Mouse (Mus musculus) kidney, postnatal 4 days (tissue): Measurements from ENCODE around the gene Plxna1.

Source experiments
- DNase-seq, 2 experiments: peaks; one replicate each; pipeline ENCODE4 v3.0.0; 2021; ENCODE audit warnings: mixed read lengths in 2 of 2

Gene Plxna1

GRCm38 (mm10) chr6:89328634-89329033 lies 33.8 kb downstream of the Plxna1 start:
- DNase-seq, result peak in 1 of 2 experiments; percentile 34

GRCm38 (mm10) chr6:89327746-89328491 lies 34.5 kb downstream of the Plxna1 start:
- peak; percentile 23 to 38 for DNase-seq

GRCm38 (mm10) chr6:89324842-89325241 lies 37.6 kb downstream of the Plxna1 start:
- no peak for DNase-seq

- DNase-seq, result no peak
These were observed 47.2 kb downstream of the Plxna1 start for GRCm38 (mm10) chr6:89315263-89315662.

- DNase-seq, result no peak
These were observed 50.9 kb downstream of the Plxna1 start for GRCm38 (mm10) chr6:89311518-89311917.

DNA sequence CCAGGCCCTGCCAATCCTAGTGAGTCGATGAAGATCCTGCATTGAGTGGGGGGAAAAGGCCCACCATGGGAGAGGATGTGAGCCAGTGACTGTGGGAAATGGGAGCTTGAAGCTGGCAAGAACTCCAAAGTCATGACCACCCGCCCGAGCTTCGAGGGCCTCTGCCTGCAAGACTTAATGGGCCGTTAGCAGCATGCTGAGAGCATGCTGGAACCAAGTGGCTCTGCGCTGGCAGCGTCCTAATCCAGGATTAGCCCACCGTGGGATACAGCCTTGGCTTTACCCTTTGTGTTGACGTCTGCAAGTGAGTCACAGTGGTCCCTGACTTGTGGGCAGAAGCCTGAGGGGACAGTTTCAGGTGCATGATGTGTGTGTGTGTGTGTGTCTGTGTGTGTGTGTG lies 52.2 kb downstream of the Plxna1 start:
- DNase-seq, result no peak

DNA sequence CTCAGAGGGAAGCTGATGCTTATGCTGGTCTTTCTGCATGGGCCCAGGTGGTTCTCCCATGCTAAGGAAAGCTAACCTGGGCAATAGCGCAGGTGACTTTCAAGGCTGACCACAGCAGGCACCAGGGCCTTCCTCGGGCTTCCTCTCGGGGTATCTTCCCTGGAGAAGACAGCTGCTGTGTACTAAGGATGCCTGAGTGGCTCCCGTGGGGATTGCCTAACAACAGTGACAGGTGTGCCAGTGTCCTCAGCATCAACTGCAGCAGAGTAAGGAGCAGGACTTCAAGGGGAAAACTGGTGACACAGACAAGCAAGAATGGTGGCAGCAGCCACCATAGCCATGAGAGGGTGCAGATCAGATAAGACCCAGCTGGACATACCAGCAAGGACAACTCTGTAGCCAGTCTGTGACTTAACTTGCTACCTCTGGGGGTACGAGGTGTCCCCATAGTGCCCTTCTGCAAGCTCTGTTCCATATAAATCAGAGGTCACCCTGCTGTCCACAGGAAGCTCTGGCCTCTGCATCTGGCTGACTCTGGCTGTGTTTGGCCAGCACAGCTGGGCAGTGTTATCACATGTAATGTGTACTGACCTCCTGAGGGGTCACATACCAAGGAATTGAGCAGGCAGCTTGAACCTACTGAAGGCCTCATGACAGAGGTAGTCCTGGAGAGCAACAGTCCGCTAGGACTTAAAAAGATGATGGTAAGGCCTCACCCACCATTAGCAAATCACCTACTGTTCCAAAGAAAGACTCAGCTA lies 54.0 kb downstream of the Plxna1 start:
- no peak for DNase-seq

- no peak for DNase-seq
These were observed 57.9 kb downstream of the Plxna1 start for GRCm38 (mm10) chr6:89304375-89305058.

DNA sequence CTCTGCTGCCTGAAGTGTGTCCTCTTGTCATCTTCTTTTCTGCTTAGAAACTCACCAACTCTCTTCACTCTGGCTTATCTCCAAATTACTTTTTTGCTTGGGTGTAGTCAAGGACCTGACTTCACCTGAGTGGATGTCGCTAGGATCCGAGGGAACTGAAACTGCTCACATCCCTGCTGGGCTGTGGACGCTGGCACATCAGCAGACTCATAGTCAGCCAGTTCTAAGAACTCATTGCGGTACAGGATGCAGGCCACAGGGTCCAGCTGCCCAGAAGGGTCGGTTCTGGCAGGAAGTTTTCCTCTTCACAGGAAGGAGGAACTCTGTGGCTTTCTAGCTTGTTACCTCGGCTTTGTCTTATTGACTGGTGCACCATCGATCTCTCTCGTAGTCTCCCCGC lies 62.6 kb downstream of the Plxna1 start:
- no peak for DNase-seq

DNA sequence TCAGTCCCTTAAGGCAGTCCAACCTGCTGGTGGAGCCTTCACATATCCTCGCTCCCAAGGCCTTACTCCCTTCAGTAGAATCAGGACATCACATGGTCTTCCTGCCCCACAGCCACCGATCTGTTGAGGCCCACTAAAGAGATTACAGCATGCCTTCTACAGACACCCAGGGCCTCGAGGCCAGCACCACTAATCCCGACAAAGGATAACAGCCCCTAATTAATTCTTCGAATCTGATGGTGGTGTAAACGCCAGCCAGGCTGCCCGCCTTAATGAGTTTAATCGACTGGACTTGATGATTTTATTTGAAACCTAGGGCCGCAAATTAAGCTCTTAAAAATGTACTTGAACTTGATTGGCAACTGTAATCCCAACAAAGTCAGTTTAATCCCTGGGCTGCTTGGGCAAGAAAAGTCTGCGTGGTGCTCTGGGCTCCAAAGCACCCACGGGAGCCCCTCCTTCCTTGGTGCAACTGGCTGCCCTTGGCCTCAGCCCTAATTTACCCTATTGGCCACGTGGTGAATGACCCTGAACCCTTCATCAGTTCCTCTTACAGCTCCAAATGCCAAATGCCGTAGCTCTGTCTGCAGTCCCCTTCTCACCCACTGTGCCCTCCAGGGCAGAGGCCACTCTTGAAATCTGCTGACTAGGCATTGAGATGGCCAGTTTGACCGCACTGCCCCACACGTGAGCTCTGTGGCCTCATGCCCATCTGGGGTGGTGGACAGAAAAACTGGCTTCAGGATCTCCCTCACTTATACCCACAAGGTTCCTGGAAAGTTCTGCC lies 65.3 kb downstream of the Plxna1 start:
- no peak for DNase-seq

GRCm38 (mm10) chr6:89296001-89296709 lies 66.3 kb downstream of the Plxna1 start:
- DNase-seq, result no peak

- DNase-seq, result no peak
These were observed 67.8 kb downstream of the Plxna1 start for GRCm38 (mm10) chr6:89294621-89295020.

DNA sequence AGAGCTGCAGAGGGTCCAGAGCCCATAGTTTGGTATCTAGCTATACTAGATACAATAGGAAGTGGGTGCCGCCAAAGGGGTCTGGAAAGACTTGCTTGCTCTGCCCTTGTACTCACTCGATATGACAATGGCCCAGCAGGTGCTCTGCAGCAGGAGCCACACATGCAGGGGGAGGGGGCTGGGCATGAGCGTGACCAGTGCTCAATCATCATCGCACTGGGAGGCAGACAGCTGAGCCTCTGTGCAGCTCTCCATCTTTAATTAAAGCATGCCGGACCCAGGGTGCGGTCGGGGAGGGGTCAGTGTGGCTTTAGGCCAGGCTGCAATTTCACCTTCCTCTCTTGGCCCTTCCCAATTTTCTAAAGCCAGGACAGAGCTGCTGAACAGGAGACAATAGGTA lies 70.9 kb downstream of the Plxna1 start:
- no peak for DNase-seq

DNA sequence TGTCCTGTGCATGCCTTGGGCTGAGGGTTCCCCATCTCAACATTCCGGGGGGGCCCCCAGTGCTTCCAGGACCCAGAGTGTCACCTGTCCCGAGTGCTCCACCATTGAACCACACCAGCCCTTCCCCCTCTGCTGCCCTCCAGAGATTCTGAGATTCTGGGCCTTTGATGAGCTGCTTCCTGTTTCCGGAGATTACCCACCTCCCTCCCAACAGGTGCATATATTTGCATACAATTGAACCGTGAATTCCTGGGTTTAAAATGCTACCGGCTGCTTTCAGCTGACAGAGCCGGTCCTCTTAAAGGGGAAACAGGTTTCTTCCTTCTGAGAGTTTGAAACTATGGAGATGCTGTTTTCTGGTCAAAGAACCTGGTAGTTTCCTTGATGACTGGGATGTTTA lies 74.3 kb downstream of the Plxna1 start:
- no peak for DNase-seq

DNA sequence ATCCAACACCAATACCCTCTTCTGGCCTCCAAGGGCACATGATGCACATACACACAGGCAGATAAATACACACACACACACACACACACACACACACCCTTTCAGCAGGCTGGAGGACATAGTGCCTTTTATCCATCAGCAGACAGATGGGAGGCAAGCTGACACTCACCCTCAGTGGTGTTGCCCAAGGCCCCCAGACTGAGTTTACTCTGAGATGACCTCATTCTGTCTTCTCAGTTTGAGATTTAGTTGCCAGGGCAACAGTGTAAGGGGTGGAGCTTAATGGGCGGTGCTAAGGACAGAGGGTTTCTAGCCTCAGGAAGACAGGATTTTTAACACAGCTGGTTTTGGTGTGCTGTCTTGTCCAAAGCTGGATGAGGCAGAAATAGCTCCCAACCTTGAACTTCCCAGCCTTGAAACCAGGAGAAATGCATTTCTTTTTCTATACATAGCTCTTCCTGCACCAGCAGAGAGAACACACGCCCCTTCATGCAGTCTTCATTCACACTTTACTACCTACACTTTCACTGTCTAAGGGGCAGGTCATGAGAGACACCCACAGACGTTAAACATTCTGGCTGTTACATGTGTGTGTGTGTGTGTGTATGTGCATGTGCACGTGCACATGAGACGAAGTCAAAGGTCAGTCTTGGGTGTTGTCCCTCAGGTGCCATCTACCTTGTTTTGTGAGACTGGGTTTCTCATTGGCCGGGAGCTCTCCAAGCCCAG lies 75.6 kb downstream of the Plxna1 start:
- DNase-seq, result peak; percentile 53 to 66

GRCm38 (mm10) chr6:89286286-89286655 lies 76.1 kb downstream of the Plxna1 start:
- DNase-seq, result no peak

- DNase-seq, result no peak
These were observed 76.7 kb downstream of the Plxna1 start for GRCm38 (mm10) chr6:89285561-89286285.

GRCm38 (mm10) chr6:89285116-89285515 lies 77.3 kb downstream of the Plxna1 start:
- no peak for DNase-seq

- DNase-seq, result no peak
These were observed 79.3 kb downstream of the Plxna1 start for GRCm38 (mm10) chr6:89283095-89283494.

DNA sequence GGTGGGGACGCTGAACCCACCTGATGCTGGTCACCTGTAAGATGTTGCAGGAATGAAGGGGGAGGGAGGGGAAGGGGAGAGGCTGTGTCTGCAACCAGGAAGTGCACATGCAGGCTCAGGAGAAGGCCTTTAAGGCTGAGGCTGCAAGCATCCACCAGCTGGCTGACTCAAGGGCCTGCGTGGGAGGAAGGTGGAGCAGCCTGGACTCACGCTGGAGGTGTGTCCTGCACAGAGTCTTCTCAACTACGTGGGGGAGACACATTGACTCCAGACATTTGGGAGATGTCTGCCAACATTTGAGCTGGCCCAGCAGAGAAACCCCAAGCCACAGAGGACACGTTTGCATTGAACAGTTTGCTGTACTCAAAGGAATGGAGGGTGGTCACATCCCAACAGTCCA lies 79.8 kb downstream of the Plxna1 start:
- peak; percentile 25 to 41 for DNase-seq
